Mouse (Mus musculus): Measurements from ENCODE around the gene Sec22c. TPM values are rescaled to one million over a fixed set of nuclear protein-coding genes. Genes with fewer than 3 reads are reported as not detected.

Gene Sec22c
- total RNA-seq (2015; ENCODE audit: low replicate concordance): 4.3 and 5.9 TPM in 2 replicates
- total RNA-seq (2017; ENCODE audit: low replicate concordance): 2.6 and 4.8 TPM in 2 replicates

DNA sequence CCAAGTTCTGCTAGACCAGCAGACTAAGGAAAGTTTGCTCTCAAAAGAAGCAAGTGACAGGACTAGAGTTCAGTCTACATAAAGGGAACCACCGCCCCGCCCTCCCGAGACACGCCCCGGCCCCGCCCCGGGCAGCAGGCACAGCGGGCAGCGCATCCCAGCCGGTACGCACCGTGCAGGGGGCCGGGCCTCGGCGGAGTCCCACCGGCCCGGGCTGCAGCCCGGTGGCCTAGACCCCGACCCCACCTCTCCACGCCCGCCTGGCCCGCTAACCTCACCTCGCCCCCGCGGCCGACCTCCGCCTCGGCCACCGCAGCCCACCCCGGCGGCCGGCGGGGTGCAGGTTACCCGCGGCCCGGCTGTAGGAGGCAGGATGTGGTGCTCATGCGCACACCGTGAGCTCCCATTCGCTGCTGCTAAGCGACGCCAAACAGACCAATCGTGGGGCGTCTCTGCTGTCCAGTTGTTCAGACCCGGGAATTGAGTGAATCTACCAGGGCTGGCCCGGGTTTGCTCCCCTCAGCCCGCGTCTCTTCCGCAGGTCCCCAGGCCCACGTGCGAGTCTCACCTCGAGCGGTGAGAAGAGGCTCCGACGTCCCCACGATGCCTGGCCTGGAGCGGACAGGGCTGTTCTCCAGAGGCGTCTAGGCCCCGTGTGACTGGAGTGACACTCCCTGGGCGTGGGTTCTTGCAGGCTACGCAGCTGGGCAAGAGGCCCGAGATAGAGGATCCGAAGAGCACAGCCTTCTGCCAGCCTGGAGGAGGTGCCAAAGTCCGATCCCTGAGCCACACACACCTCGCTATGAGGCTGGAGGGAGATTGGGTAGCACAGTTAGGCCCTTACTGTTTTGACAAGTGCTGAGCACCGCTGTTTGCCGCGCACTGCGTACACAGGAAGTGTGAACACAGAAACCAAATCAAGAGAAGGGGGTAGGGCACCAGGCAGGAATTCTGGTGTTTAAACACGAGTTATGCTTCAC, at the start of gene Sec22c:
Gene Sec22c (minus strand): TSS at position 845 of the 980 bp plus-strand sequence.
- peak; percentile 84 for ATAC-seq (replicated peaks; ENCODE audit: low FRiP score, poor library complexity, severe bottlenecking)

- ATAC-seq (replicated peaks; ENCODE audit: low FRiP score, poor library complexity, severe bottlenecking): no peak
Observed at GRCm38 (mm10) chr9:121754624-121755023, 49.3 kb upstream of the Sec22c start.

- no peak for ATAC-seq (replicated peaks; ENCODE audit: low FRiP score, poor library complexity, severe bottlenecking)
Observed at GRCm38 (mm10) chr9:121752774-121753173, 47.5 kb upstream of the Sec22c start.

GRCm38 (mm10) chr9:121744051-121744450, 38.8 kb upstream of the Sec22c start:
- ATAC-seq (replicated peaks; ENCODE audit: low FRiP score, poor library complexity, severe bottlenecking): no peak

DNA sequence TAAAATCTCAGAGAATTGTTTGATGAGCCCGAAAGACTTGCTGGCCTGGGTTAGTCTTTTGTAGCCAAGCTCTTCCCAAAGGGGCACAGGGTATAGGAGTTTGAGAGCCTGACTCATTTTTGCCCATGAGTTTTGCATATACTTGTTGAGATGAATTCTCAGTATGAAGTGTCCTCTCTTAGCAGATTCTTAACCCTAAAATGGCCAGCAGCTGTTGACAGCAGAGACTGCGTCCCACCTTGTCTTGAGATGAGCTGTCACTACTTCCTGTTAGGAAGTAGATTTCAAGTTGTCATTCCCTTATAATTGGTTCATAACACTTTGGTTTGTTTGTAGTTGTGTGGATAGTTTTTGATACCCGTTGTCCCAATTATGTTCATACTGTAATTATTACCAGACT, 35.9 kb upstream of the Sec22c start:
- no peak for ATAC-seq (replicated peaks; ENCODE audit: low FRiP score, poor library complexity, severe bottlenecking)

DNA sequence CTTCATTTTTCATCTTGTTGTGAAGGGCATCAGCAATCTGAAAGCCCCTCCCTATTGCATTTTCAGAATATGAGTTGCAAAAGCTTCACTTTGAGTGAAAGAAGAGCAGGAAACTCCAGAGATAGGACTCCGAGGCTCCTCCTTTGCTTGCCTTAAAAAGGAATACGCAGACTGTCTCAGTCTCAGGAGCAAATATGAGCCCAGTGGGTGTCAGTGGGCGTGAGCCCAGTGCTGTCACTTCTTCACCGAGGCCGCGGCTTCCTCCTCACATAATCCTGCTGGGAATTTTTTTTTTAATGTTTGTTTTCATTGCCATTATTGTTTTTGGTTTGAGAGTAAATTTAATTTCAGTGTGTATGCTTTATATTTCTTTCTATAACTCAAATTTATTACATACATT, 35.2 kb upstream of the Sec22c start:
- ATAC-seq (replicated peaks; ENCODE audit: low FRiP score, poor library complexity, severe bottlenecking): no peak

- peak; percentile 48 for ATAC-seq (replicated peaks; ENCODE audit: low FRiP score, poor library complexity, severe bottlenecking)
Observed at GRCm38 (mm10) chr9:121719347-121720331, 14.3 kb upstream of the Sec22c start.

- peak; percentile 95 for ATAC-seq (replicated peaks; ENCODE audit: low FRiP score, poor library complexity, severe bottlenecking)
Observed at GRCm38 (mm10) chr9:121718792-121719318, 13.6 kb upstream of the Sec22c start, which contains the start of gene Nktr. Nktr (plus strand) TSS chr9:121719169.

DNA sequence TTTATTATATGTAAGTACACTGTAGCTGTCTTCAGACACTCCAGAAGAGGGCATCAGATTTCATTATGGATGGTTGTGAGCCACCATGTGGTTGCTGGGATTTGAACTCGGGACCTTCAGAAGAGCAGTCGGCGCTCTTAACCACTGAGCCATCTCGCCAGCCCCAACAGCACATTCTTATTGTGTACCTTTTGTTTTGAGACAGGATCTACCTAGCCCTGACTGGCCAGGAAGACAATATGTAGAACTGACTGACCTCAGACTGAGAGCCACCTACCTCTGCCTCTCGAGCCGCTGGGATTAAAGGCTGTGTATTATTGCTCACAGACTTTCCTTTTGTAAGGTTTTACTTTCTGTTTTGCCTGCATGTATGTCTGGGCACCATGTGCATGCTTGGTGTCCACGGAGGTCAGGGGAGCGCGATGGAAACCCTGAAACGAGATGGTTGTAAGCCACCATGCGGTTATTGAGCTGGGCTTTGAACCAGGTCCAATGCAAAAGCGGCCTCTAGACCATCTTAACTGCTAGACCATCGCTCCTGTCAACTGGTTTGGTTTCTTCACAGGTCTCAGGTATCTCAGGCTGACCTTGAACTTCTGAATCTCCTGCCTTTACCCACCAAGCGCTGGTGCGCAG, 12.9 kb upstream of the Sec22c start:
- peak; percentile 6; the same call in 1 of the 2 replicates for ATAC-seq (replicated peaks; ENCODE audit: low FRiP score, poor library complexity, severe bottlenecking)

DNA sequence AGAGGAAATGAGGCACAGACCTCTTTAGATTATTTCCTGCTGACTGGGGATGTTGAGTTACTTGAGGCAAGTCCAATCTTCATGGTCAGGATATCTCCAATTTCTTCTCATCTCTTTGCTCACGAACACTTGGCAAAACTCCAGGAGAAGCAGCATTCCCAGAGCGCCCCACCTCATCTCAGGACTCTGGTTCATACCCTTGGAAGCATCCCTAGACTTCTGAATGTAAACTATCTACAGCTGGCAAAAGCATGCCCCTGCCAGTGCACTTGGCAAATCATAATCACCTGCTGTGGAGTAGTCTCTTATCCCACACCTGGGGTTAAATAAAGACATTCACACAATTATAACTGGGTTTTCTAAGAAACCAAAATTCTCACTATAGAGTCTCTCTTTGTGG, 11.8 kb upstream of the Sec22c start:
- ATAC-seq (replicated peaks; ENCODE audit: low FRiP score, poor library complexity, severe bottlenecking): no peak

GRCm38 (mm10) chr9:121710584-121710975, 5.3 kb upstream of the Sec22c start:
- ATAC-seq (replicated peaks; ENCODE audit: low FRiP score, poor library complexity, severe bottlenecking): peak; percentile 75

DNA sequence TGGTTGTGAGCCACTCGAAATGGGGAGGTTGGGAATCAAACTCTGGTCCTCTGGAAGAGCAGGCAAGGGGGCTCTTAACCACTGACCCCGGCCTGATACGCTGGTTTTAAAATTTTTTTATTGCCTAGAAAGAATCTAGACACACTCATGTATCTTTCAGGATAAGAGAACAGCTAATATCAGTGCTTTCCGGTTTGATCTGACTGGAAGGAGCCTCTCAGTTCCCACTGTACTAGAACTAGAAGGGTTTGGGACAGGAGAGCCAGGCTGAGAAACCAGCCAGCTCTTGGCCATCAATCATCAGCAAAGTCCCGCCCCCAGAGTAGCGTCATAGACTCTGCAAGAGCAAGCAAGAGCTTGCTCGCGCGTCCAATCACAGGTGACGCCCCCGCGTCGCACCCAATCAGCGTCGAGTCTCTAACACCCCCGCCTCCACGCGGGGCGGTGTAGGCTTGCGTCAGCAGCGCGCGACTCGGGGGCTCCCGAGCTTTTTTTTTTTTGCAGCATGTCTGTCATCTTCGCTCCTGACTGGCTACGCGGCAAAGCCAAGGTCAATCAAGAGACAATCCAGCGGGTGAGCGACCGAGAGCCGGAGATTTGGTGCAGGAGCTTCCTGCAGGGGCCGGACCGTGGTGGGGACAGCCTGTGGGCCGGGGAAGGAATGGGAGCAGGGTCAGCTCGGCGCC, 4.8 kb upstream of the Sec22c start, which contains the start of gene Ss18l2:
Gene Ss18l2 (plus strand): TSS at position 432 of the 686 bp plus-strand sequence.
- peak; percentile 87 for ATAC-seq (replicated peaks; ENCODE audit: low FRiP score, poor library complexity, severe bottlenecking)

DNA sequence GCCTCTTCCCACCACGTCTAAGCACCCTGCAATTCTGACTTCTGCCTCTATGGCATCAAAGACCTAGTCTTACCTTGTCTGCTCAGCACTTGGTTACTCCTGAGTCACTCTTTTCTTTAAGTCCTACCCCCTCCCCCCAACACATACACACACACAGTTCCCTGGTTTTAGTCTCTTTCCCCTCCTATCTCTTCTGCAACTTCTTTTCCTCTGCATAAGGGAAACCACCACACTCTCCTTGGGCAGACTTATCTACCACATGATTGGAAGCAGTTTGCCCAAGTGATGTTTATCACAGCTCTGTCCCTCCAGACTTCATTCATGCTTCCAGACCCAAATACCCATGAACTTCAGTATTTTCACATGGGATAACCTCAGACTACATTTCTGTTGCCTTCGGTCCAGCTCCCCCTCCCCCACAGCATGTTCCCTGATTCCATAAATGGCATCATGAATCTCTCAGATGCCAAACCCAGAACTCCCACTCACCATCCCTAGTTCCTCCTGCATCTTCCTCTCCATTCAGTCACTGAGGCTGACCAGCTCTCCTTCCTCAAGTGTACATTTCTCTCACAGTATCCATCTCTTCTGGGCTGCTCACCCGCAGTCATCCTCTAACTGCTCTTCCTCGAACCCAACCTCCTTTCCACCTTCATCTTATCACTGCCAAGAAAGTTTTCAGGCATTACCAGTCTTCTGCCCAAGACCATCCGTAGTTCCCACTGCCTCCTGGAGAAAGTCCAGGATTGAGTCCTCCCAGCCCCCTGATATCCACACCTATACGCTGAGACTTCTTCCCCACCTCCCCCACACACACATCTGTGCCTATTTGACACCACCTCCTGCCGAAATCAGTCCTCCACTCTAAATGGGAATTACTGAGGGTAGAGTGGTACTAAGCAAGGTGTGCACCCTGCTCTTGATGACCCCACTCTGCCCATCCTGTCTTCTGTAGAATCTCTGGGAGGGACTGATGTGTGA, 3.5 kb upstream of the Sec22c start:
- no peak for ATAC-seq (replicated peaks; ENCODE audit: low FRiP score, poor library complexity, severe bottlenecking)

GRCm38 (mm10) chr9:121707801-121708200, 2.5 kb upstream of the Sec22c start:
- no peak for ATAC-seq (replicated peaks; ENCODE audit: low FRiP score, poor library complexity, severe bottlenecking)

DNA sequence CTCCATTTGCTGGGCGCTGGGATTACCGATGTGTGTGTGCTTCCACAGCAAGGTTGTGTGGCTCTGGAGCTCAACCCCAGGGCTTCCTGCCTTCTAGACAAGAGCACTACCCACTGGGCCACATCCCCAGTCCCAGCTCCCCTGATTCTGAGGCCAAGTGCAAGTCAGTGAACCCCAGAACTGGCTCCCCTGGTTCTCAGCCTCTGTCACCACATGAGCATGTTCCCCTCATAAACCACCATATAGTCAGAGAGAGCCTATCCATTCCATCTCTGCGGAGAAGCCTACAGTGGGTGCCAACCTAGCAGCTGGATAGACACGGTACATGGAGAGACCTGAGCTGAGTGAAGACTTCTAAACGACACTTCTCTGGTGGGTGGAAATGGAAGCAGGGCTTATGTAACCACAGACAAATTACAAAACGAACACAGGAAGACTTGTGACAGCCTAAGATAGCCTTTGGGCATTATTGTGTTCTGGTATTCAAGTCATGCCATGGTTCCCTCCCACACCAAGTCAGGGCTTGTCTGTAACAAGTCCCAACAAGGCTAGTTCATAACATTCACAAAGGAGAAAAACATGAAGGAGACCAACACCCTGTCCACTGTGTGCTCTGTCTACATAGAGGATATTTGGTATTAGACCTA, 862 bp upstream of the Sec22c start:
- ATAC-seq (replicated peaks; ENCODE audit: low FRiP score, poor library complexity, severe bottlenecking): no peak

- ATAC-seq (replicated peaks; ENCODE audit: low FRiP score, poor library complexity, severe bottlenecking): no peak
Observed at GRCm38 (mm10) chr9:121704261-121704645, 1.0 kb downstream of the Sec22c start.

Measured in erythroid progenitor cell, adult 5-6 weeks (primary cell).